Mouse (Mus musculus) C2C12 (cell line): Measurements from ENCODE around the gene Elovl5. TPM values are rescaled to one million over a fixed set of nuclear protein-coding genes. Genes with fewer than 3 reads are reported as not detected.

Experiments used
- H3K27me3 ChIP-seq: one replicate; pipeline ENCODE4 v1.6.1; 2011; ENCODE audit not compliant: control insufficient read depth, insufficient read depth, insufficient read length
- H3K36me3 ChIP-seq: one replicate; pipeline ENCODE4 v1.6.1; 2011; ENCODE audit not compliant: control insufficient read depth, insufficient read depth
- H3K4me3 ChIP-seq: one replicate; pipeline ENCODE4 v1.5.1; 2011; ENCODE audit warnings: mild to moderate bottlenecking, control low read depth; ENCODE audit not compliant: poor library complexity, insufficient read depth, severe bottlenecking
- H3K79me2 ChIP-seq: one replicate; pipeline ENCODE4 v1.6.1; 2011; ENCODE audit not compliant: control insufficient read depth, insufficient read depth
- H3K79me3 ChIP-seq: one replicate; pipeline ENCODE4 v1.6.1; 2011; ENCODE audit warnings: low read depth, control low read depth
- H3ac ChIP-seq: one replicate; pipeline ENCODE3; 2011; ENCODE audit warnings: low read depth; ENCODE audit not compliant: control insufficient read depth, insufficient read length
- CEBPB ChIP-seq: IDR thresholded peaks from one replicate; pipeline ENCODE4 v1.6.1; 2011; ENCODE audit warnings: low read depth, mild to moderate bottlenecking, control low read depth, moderate library complexity
- CTCF ChIP-seq: IDR thresholded peaks from one replicate; pipeline ENCODE4 v1.5.1; 2011; ENCODE audit not compliant: control insufficient read depth, insufficient read depth, insufficient read length
- FOSL1 ChIP-seq: IDR thresholded peaks from one replicate; pipeline ENCODE4 v1.8.0; 2011; ENCODE audit warnings: mild to moderate bottlenecking, low read length; ENCODE audit not compliant: poor library complexity, insufficient read depth, severe bottlenecking
- MAX ChIP-seq: IDR thresholded peaks from one replicate; pipeline ENCODE4 v1.6.1; 2011; ENCODE audit warnings: mild to moderate bottlenecking, control low read depth
- MYOD1 ChIP-seq: IDR thresholded peaks from one replicate; pipeline ENCODE4 v1.6.1; 2011; ENCODE audit warnings: low read depth; ENCODE audit not compliant: control insufficient read depth, insufficient read length
- MYOG ChIP-seq: IDR thresholded peaks from one replicate; pipeline ENCODE4 v1.6.1; 2011; ENCODE audit not compliant: control insufficient read depth, insufficient read length; ENCODE audit errors: extremely low read depth
- USF1 ChIP-seq: IDR thresholded peaks from one replicate; pipeline ENCODE4 v1.6.1; 2011; ENCODE audit warnings: low read depth, mild to moderate bottlenecking, control low read depth, moderate library complexity
- polyA plus RNA-seq: library from polyadenylated mRNA; unstranded; fragments of >200 nt; fragmentation: generic; extraction: Trizol; gene quantifications from one replicate; pipeline ENCODE4 v1.2.1, GENCODE M21; 2012; ENCODE audit warnings: missing spikeins

Elovl5 gene
- polyA plus RNA-seq, 1 experiment = 33.9 TPM

DNA sequence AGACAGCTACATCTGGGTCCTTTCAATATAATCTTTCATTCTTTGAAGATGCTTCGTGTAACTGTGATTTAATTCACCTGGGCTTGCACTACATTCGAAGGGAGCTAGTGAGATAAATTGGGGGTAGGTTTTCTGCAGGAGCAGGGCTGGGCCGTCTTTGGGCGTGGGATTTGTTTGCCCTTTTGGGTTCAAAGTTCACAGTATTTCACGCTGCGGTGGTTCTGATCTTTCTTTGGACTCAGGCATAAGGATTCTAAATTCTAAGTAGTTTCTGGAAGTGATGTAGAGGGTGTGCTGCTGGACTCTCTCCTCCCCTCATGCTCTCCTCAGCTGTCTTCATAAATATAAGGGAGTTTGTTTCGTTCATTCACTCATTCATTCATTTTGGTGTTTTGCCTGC is 34.8 kb downstream of the Elovl5 start:
- H3K36me3 ChIP-seq = no peaks in the 10 kb centered on the region
- peaks cover 17% of the 10 kb centered on the region for H3K79me3 ChIP-seq
- no peak overlapping the region for H3K4me3 ChIP-seq
- no peak overlapping the region for H3ac ChIP-seq
- H3K27me3 ChIP-seq = no peaks in the 10 kb centered on the region
- TF ChIP-seq MYOD1 (no peak), CTCF (no peak), CEBPB (no peak), MYOG (no peak), MAX (no peak)
- peaks cover 68% of the 10 kb centered on the region for H3K79me2 ChIP-seq

DNA sequence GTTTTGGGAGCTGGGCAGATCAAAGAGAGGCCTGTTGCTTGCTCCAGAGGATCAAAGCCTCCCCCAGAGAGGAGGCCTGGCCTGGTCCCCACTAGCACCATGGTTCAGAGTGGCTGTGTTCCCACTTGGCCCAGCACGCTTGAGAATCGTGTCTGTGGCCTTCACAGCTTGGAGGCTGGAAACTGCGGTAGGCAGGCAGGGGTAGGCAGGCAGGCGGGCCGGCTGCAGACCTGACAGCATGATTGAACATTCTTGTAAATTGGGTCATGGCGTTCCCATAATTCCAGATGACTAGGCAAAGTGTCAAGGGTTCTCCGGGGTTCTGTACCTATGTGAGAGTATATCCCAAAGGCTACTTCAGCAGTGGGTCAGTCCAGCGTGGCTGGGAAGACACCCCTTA is 35.9 kb downstream of the Elovl5 start:
- Histone ChIP-seq H3ac (no peak overlapping the region), H3K79me2 (peaks cover 57% of the 10 kb centered on the region), H3K27me3 (no peaks in the 10 kb centered on the region), H3K4me3 (no peak overlapping the region), H3K36me3 (peaks cover 6% of the 10 kb centered on the region), H3K79me3 (peaks cover 12% of the 10 kb centered on the region)
- no peak for TF ChIP-seq MYOD1
- no peak for TF ChIP-seq CEBPB
- no peak for TF ChIP-seq FOSL1
- TF ChIP-seq USF1 = no peak
- TF ChIP-seq CTCF = no peak
- no peak for TF ChIP-seq MAX
- no peak for TF ChIP-seq MYOG

DNA sequence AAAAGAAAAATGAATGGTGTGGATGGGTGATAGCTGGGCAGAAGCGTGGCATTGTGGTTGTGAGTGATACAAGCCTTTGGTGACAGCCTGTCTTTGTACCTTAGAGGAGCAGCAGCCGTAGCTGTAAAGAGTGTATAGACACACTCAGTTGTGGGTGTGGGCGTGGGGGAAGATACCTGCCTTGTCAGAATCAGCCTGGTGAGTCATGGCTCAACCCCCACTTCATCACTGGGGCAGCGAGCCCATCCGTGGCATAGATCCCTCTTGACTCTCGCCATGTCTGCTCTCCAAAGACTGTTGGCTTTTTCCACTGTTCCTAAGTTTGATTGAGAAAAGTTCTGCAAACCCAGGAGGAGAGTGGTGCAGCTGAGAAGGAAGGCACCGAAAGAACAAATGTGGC is 37.3 kb downstream of the Elovl5 start:
- peaks cover 56% of the 10 kb centered on the region for H3K79me2 ChIP-seq
- TF ChIP-seq MAX (no peak), CTCF (no peak), CEBPB (no peak), FOSL1 (no peak), MYOD1 (no peak), MYOG (no peak), USF1 (no peak)
- H3K79me3 ChIP-seq = peaks cover 12% of the 10 kb centered on the region
- H3K4me3 ChIP-seq = no peak overlapping the region
- H3K27me3 ChIP-seq = no peaks in the 10 kb centered on the region
- H3K36me3 ChIP-seq = peaks cover 8% of the 10 kb centered on the region
- no peak overlapping the region for H3ac ChIP-seq

DNA sequence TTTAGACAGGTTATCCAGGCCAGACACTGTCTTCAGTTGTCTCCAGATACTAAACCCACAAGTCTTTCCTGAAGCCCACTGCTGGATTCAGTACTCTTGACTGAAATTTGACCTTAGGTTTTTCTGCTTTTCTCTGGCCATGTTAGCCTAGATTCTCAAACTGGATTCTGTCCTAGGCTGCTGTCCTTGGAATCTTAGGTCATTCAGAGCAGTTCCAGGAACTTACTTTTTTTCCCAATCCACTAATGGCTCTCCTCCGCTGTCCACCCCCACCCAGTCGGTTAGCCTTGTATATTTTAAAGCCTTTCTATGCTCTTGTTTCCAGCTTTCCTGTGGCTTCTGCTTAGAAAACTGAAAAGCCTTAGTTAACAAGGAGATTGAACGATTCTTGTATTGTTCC is 37.8 kb downstream of the Elovl5 start:
- no peak overlapping the region for H3ac ChIP-seq
- peaks cover 56% of the 10 kb centered on the region for H3K79me2 ChIP-seq
- H3K4me3 ChIP-seq = no peak overlapping the region
- no peaks in the 10 kb centered on the region for H3K27me3 ChIP-seq
- TF ChIP-seq FOSL1 (no peak), CEBPB (no peak), MAX (no peak), MYOG (no peak), USF1 (no peak), MYOD1 (no peak), CTCF (no peak)
- peaks cover 8% of the 10 kb centered on the region for H3K36me3 ChIP-seq
- peaks cover 12% of the 10 kb centered on the region for H3K79me3 ChIP-seq

DNA sequence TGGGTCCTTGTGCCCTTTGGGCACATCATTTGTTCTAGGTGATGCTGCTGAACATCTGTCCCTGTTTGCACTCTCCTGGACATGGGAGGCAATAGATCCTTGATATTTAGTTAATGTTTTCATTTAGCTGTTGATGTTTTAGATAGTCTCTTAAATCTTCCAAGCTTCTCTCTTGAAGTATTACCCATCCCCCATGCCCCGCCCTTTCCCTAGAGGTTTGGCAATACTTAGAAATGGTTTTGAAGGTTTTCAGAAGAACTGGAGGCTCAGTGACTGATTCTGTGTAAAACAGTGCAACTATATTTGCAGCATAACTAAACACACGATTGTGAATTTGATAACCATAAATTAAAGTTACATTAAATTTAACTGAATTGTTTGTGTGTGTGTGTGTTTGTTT is 38.3 kb downstream of the Elovl5 start:
- TF ChIP-seq FOSL1 (no peak), CTCF (no peak), MYOG (no peak), MYOD1 (no peak), MAX (no peak), USF1 (no peak), CEBPB (no peak)
- H3K79me3 ChIP-seq = peaks cover 12% of the 10 kb centered on the region

DNA sequence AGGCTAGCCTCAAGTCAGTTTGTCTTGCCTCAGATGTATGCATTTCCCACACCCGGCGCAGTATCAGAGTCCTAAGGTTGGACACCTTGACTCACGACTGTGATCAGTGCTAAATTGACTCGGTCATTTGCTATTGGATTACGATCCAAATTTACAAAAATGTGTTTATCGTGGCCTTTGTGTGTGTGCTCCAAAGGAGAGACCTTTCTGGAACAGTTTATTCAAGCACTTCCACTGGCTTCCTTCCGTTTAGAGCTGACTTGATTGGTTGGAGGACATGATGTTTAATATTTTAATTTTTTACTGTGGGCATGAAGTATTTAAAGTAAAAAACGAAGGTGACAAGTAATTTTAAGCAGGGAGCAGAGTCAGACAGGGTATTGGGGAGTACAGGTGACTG is 38.8 kb downstream of the Elovl5 start:
- no peaks in the 10 kb centered on the region for H3K27me3 ChIP-seq
- no peak overlapping the region for H3ac ChIP-seq
- no peak overlapping the region for H3K4me3 ChIP-seq
- H3K36me3 ChIP-seq = peaks cover 8% of the 10 kb centered on the region
- H3K79me2 ChIP-seq = peaks cover 48% of the 10 kb centered on the region
- H3K79me3 ChIP-seq = peaks cover 12% of the 10 kb centered on the region
- no peak for TF ChIP-seq CEBPB
- TF ChIP-seq USF1 = no peak
- no peak for TF ChIP-seq MYOG
- TF ChIP-seq MAX = no peak
- TF ChIP-seq MYOD1 = no peak
- no peak for TF ChIP-seq CTCF
- no peak for TF ChIP-seq FOSL1

More for the DNA sequence above, 38.3 kb downstream of the Elovl5 start:
- H3ac ChIP-seq = no peak overlapping the region
- H3K79me2 ChIP-seq = peaks cover 52% of the 10 kb centered on the region
- no peaks in the 10 kb centered on the region for H3K27me3 ChIP-seq
- H3K4me3 ChIP-seq = no peak overlapping the region
- H3K36me3 ChIP-seq = peaks cover 8% of the 10 kb centered on the region
